Mouse (Mus musculus) intestine, embryonic 16.5 days (tissue): ENCODE data around the gene Tmem54. TPM values are rescaled to one million over a fixed set of nuclear protein-coding genes. Genes with fewer than 3 reads are reported as not detected.

ENCODE experiments used
- ATAC-seq: fragments of 200-750 bp; cut with Nextera tagmentation; 2 replicates; pipeline ENCODE4 v1.8.0; 2017; ENCODE audit warnings: moderate TSS enrichment, moderate library complexity
- H3K27ac ChIP-seq: fragments of 300-500 bp; sonication (generic); 2 replicates; pipeline ENCODE4 v1.5.1; 2014; ENCODE audit warnings: mild to moderate bottlenecking, low read length
- H3K27me3 ChIP-seq: fragments of 300-500 bp; sonication (generic); replicated peaks from 2 replicates; pipeline ENCODE4 v1.6.1; 2014; ENCODE audit warnings: low read length, control low read depth, mixed read lengths; ENCODE audit not compliant: control insufficient read depth, insufficient read depth
- H3K36me3 ChIP-seq: fragments of 300-500 bp; sonication (generic); 2 replicates; pipeline ENCODE4 v1.6.1; 2014; ENCODE audit warnings: low read length, control low read depth; ENCODE audit not compliant: control insufficient read depth, insufficient read depth
- H3K4me1 ChIP-seq: fragments of 300-500 bp; sonication (generic); 2 replicates; pipeline ENCODE4 v1.6.1; 2014; ENCODE audit warnings: low read length, control low read depth, mixed read lengths; ENCODE audit not compliant: control insufficient read depth, insufficient read depth
- H3K4me2 ChIP-seq: fragments of 300-500 bp; sonication (generic); 2 replicates; pipeline ENCODE4 v1.6.1; 2014; ENCODE audit warnings: low read depth, low read length, control low read depth
- H3K4me3 ChIP-seq: fragments of 300-500 bp; sonication (generic); 2 replicates; pipeline ENCODE4 v1.5.1; 2014; ENCODE audit warnings: mild to moderate bottlenecking, low read length
- H3K9ac ChIP-seq: fragments of 300-500 bp; sonication (generic); 2 replicates; pipeline ENCODE4 v1.6.1; 2014; ENCODE audit warnings: low read depth, low read length
- H3K9me3 ChIP-seq: fragments of 300-500 bp; sonication (generic); 2 replicates; pipeline ENCODE4 v1.6.1; 2016; ENCODE audit warnings: low read length, control low read depth; ENCODE audit not compliant: control insufficient read depth
- WGBS: fragments of 180-500 bp; shearing (Covaris S2); extraction: QIAGEN DNeasy Blood & Tissue Kit; methylation state at CpG from one replicate; pipeline ENCODE4 v1.1.7; 2014; 5-methylcytosine and 5-hydroxymethylcytosine counted together
- polyA plus RNA-seq: library from polyadenylated mRNA; unstranded; fragments of >200 nt; fragmentation: Nextera tagmentation; extraction: Ambion mirVana; gene quantifications from 2 replicates; pipeline ENCODE4 v1.2.1, GENCODE M21; 2015

The Tmem54 gene
- polyA plus RNA-seq, 1 experiment from 2014 or later = 159 TPM

GRCm38 (mm10) chr4:129122107-129122506 is 16.8 kb downstream of the Tmem54 start:
- no peak overlapping the region for H3K27ac ChIP-seq
- H3K4me3 ChIP-seq = no peak overlapping the region
- H3K9ac ChIP-seq = no peak overlapping the region
- H3K4me1 ChIP-seq = peaks cover 17% of the 10 kb centered on the region
- no peak for ATAC-seq
- H3K36me3 ChIP-seq = no peaks in the 10 kb centered on the region
- no peaks in the 10 kb centered on the region for H3K9me3 ChIP-seq
- peaks cover 26% of the 10 kb centered on the region for H3K27me3 ChIP-seq
- no peak overlapping the region for H3K4me2 ChIP-seq
- WGBS = 24% methylated on average over 9 of the region's 9 CpGs

GRCm38 (mm10) chr4:129122719-129123118 is 17.4 kb downstream of the Tmem54 start:
- 21% methylated on average over 8 of the region's 8 CpGs for WGBS
- Histone ChIP-seq H3K27me3 (peaks cover 26% of the 10 kb centered on the region), H3K27ac (no peak overlapping the region), H3K9ac (no peak overlapping the region), H3K4me2 (no peak overlapping the region), H3K36me3 (no peaks in the 10 kb centered on the region), H3K9me3 (no peaks in the 10 kb centered on the region), H3K4me1 (peaks cover 17% of the 10 kb centered on the region), H3K4me3 (no peak overlapping the region)
- ATAC-seq = no peak

GRCm38 (mm10) chr4:129124652-129125146 is 19.4 kb downstream of the Tmem54 start:
- WGBS = 7% methylated on average over 13 of the region's 13 CpGs
- Histone ChIP-seq H3K9ac (no peak overlapping the region), H3K36me3 (no peaks in the 10 kb centered on the region), H3K4me1 (peaks cover 18% of the 10 kb centered on the region), H3K27me3 (peaks cover 26% of the 10 kb centered on the region), H3K4me3 (no peak overlapping the region), H3K9me3 (no peaks in the 10 kb centered on the region), H3K4me2 (no peak overlapping the region), H3K27ac (no peak overlapping the region)
- ATAC-seq = no peak

GRCm38 (mm10) chr4:129125736-129126451 is 20.5 kb downstream of the Tmem54 start:
- H3K27ac ChIP-seq = no peak overlapping the region
- no peaks in the 10 kb centered on the region for H3K36me3 ChIP-seq
- 17% methylated on average over 19 of the region's 19 CpGs for WGBS
- H3K9ac ChIP-seq = no peak overlapping the region
- ATAC-seq = 0 out of 2 replicates have a peak, but pooled peaks have one; percentile 32
- H3K9me3 ChIP-seq = no peaks in the 10 kb centered on the region
- peak overlapping the region; percentile 46 for H3K4me2 ChIP-seq
- peak overlapping the region; percentile 32 for H3K4me3 ChIP-seq
- H3K4me1 ChIP-seq = peaks cover 28% of the 10 kb centered on the region
- H3K27me3 ChIP-seq = peaks cover 17% of the 10 kb centered on the region

GRCm38 (mm10) chr4:129128582-129129338 is 23.4 kb downstream of the Tmem54 start:
- no peaks in the 10 kb centered on the region for H3K36me3 ChIP-seq
- H3K4me2 ChIP-seq = no peak overlapping the region
- no peak overlapping the region for H3K9ac ChIP-seq
- no peak overlapping the region for H3K27ac ChIP-seq
- ATAC-seq = no peak
- H3K4me3 ChIP-seq = no peak overlapping the region
- no peaks in the 10 kb centered on the region; the same call in 1 of the 2 replicates for H3K27me3 ChIP-seq
- H3K4me1 ChIP-seq = peaks cover 24% of the 10 kb centered on the region
- 58% methylated on average over 13 of the region's 13 CpGs for WGBS
- no peaks in the 10 kb centered on the region for H3K9me3 ChIP-seq

- H3K4me1 ChIP-seq = peaks cover 24% of the 10 kb centered on the region
- H3K4me2 ChIP-seq = no peak overlapping the region
- no peak overlapping the region for H3K4me3 ChIP-seq
- H3K36me3 ChIP-seq = no peaks in the 10 kb centered on the region
- H3K9ac ChIP-seq = no peak overlapping the region
- no peaks in the 10 kb centered on the region; the same call in 1 of the 2 replicates for H3K27me3 ChIP-seq
- H3K9me3 ChIP-seq = no peaks in the 10 kb centered on the region
- ATAC-seq = no peak
- no peak overlapping the region for H3K27ac ChIP-seq
- 48% methylated on average over 9 of the region's 9 CpGs for WGBS
Observed at GRCm38 (mm10) chr4:129129387-129129786, 24.0 kb downstream of the Tmem54 start.

- no peaks in the 10 kb centered on the region for H3K36me3 ChIP-seq
- peak overlapping the region; percentile 25 for H3K4me3 ChIP-seq
- no peak overlapping the region for H3K27ac ChIP-seq
- H3K4me1 ChIP-seq = peaks cover 20% of the 10 kb centered on the region
- H3K27me3 ChIP-seq = peaks cover under 1% of the 10 kb centered on the region; the same call in 1 of the 2 replicates
- 3% methylated on average over 8 of the region's 8 CpGs for WGBS
- no peaks in the 10 kb centered on the region for H3K9me3 ChIP-seq
- ATAC-seq = peak; percentile 34
- peak overlapping the region; percentile 46 for H3K9ac ChIP-seq
- H3K4me2 ChIP-seq = peak overlapping the region; percentile 49; the same call in 1 of the 2 replicates
Observed at GRCm38 (mm10) chr4:129130149-129130548, 24.8 kb downstream of the Tmem54 start.

- H3K4me2 ChIP-seq = peak overlapping the region; percentile 49
- no peaks in the 10 kb centered on the region for H3K9me3 ChIP-seq
- H3K9ac ChIP-seq = peak overlapping the region; percentile 46
- peaks cover 16% of the 10 kb centered on the region for H3K4me1 ChIP-seq
- H3K27me3 ChIP-seq = peaks cover 7% of the 10 kb centered on the region
- H3K27ac ChIP-seq = no peak overlapping the region
- WGBS = 2% methylated on average over 17 of the region's 17 CpGs
- ATAC-seq = peak; percentile 76
- H3K4me3 ChIP-seq = peak overlapping the region; percentile 25
- H3K36me3 ChIP-seq = no peaks in the 10 kb centered on the region
Observed at GRCm38 (mm10) chr4:129130755-129131303, 25.5 kb downstream of the Tmem54 start.
